Mouse (Mus musculus): ENCODE results near the gene Map3k5.

DNA sequence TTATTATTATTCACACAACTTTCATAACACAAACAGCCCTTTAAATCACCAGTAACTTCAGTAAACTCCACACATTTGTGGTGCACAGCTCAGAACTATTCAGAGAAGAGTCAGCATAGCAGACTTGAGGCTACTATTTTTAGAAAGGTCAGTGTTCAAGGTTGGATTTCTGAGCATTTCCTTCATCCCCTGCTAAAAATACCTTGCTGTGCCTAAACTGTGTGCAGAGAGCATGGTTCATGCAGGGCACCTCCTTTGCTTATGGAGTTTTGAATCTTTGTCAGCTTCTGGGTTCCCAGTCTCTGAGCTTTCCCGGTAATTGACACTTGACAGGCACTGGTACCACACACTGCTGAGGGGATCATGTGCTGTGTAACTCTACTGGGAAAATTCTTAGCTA is 6.1 kb upstream of the Map3k5 start:
- TF ChIP-seq POLR2A (IDR thresholded peaks at IDR 0.05; ENCODE audit: borderline replicate concordance, insufficient read depth, low read length) (no peak), CTCF (IDR thresholded peaks at IDR 0.05; ENCODE audit: borderline replicate concordance, insufficient read depth, low read depth, low read length) (no peak)

All from cerebellum, adult 2 months (tissue).